Mouse (Mus musculus): Measurements from ENCODE around the gene Abi3.
A peak's percentile ranks its signal among the peaks of the same experiment; 100 is the strongest.

Gene Abi3

DNA sequence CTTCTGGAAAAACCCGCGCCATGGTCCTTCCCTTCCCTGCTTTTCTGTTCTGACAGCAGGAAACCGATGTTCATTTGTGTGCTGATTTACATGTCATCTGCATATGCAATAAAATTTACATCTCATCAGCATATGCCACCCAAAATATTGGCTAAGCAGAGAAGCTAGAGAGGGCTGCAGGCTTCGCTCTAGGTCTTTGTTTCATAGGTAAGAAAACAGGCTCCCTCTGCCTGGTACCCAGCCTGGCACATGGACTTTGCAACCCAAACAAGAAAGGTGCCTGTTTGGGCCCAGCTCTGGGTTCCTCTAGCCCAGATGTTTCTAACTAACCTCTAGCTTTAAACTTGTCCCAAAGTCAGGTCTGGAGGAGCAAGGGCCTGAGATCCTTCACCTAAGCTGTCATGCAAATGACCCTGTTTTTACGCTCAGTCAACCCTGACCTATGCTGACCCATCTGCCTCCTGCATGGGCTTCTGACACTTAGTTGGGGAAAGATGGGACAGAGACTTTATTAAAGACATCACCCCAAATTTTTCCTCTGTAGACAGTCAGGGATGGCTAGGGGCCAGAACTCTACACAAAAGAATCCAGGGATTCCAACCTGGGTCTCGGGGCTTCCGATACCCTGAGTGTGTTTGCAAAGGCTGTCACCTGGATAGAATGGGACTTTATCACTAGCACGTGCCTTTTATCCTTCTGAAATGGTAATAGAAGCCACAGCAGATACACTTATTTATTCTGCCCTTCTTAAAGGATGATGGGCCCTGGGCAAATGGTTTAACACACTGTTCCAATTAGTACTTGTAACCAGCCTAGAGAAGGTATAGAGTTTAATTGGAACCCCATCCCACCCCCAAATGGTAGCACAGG is 3.0 kb downstream of the Abi3 start:
- no peak for DNase-seq (ENCODE audit: low spot score)

DNA sequence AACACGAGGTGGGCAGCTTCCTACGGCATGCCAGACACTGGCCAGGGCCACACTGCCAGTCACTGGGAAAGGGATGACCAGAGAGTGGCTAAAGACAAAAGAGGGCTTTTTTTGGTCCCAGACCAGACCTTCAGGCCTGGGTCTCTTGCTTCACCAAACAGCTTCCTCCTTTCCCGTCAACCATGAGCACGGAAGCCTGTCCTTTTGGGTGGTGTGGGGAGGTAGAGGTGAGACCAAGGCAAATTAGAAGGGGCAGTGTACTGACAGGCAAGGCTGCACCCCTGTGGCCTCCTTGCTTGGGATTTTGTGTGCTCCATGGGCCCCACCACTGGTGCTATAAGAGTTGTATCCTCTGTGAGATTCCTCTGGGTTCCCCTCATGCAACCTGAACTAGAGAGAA is 3.7 kb downstream of the Abi3 start:
- DNase-seq (ENCODE audit: low spot score), result no peak

DNA sequence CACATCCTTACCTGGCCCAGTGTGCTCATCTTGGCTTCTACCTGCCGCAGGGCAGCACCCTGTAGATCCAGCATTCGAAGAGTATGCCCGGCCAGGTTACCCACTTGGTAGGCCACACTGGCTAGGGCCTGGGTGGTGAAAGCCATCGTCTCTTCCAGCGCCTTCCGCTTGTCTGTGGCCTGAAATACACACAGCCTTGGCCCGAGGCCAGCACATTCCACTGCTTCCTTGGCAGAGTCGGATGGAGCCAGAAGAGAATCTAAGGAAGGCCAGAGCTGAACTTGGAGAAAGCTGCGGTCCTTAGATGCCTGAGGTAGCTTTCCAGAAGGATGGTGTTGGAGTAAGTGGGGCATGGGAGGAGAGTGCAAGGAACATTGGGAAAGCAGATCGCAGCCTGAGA is 5.2 kb downstream of the Abi3 start, which contains the start of gene Gngt2:
Gene Gngt2 (plus strand): TSS at position 158 of the 400 bp plus-strand sequence.
- no peak for DNase-seq (ENCODE audit: low spot score)

DNA sequence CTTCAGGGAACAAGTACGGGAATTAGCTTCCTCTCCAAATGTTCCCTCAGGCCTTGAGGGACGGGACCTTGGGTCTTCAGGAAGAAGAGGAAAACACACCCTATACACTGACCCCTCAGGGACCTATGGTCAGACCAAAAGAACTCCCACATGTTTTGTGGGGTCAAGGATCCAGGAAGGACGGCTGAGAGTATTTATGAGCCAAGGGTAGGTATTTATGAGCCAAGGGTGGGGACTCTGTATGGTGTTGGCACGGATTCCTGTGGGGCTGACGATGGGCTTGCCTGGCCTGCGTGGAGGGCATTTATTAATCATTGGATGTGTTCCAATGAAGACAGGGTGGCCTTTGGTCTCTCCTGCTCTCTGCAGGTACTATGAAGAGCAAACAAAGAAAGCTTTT is 5.8 kb downstream of the Abi3 start:
- DNase-seq (ENCODE audit: low spot score), result no peak

DNA sequence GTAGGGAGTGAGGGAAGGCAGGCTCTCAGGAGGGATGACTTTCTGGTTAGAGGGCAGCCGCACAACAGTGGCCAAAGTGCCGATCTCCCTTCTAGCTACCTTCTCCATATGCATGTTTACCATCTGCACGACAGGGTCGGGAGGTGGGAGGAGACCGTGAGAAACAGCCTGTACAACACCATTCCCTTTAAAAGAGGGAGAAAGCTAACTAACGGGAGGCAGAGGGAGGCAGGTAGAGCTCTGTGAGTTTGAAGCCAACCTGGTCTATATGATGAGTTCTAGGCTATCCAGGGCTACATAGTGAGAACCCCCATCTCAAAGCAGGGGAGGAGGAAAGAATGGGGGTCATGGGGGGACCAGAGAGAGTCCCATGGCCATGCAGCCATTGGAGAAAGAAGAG is 6.4 kb downstream of the Abi3 start:
- DNase-seq (ENCODE audit: low spot score), result no peak

DNA sequence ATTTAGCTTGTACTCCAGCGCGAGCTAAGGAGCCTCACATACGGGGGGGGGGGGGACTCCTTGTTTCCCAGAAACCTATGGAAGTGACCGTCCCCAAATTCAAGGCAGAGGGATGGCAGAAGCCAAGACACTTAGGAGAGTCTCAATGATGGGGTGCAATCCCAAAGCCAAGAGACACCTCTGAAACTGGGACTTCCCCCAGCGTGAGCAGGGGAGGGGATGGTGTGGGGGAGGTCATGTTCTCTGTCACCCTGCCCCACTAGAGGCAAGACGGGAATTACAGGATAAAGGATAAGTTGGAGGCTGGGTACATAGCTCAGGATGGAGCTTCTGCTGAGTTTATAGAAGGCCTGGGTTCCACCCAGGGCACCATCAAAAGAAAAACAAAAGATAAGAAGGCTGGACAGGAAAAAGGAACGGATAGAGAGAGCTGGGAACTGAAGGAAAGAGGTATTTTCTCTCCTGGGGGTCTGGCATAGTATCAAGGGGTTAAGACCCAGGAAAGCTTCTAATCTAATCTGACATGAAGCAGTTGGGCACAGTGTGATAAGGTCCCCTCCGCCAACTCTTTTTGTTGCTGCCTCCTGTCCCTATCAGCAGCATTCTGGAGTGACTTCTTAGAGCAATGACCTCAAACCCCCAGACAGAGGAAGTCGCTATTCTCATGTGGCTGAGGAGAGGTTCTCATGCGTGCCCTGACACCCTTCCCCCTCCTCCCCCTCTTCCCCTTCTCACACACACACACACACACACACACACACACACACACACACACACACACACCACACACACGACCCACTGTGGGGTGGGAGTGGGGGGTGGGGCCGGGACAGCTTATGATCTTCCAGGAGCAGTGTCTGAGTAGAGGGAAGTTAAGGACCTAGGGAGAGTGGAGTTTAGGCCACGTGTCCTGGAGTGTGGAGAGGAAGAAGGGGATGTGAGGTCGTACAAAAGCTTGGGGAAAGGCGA is 7.2 kb downstream of the Abi3 start:
- DNase-seq (ENCODE audit: low spot score), result no peak

DNA sequence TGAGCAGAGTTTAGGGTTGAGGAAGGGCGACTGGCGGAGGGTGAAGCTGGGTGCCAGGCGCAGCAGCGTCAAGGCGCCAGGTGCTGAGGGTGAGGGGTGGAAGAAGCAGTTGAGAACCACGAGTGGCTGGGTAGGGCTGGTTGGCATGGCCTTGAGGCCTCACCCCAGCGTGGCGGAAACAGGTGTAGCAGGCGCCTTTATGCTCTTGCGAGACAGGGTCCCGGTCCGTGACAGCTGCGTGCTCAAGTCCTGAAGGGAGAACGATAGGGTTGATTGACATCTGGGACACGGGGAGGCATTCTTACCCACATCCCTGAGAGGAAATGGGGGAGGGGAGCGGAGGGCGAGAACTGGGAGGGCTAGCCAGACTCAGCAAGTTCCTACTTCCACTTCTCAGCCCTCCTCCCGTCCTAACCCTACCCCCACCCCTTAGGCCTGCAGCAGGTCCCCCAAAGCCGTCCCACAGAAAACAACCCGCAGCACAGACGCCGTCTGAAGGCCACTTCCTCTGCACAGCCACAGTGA is 8.1 kb downstream of the Abi3 start:
- no peak for DNase-seq (ENCODE audit: low spot score)

DNA sequence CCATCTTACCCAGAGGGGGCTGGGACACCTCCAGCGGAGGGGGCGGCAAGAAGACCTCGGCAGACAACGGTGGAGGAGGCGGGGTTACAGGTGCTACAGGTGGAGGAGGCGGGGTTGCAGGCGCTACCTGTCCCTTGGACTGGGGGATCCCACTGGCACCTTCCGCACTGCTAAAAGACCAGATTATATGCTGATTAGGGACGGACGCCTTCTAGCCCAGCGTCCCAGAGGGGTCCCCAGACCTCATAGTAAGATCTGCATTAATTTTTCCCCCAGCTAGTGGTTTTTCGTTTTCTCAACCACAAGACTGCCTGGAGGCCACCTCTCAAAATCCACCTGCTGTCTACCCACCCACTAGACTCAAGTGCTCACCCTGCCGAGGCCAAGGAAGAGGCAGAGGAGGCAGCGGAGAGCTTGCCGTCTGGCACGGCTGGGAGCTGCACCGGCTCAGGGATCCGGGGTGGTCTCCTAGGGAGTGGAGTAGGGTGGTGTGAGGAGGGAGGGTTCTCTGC is 8.6 kb downstream of the Abi3 start:
- no peak for DNase-seq (ENCODE audit: low spot score)

DNA sequence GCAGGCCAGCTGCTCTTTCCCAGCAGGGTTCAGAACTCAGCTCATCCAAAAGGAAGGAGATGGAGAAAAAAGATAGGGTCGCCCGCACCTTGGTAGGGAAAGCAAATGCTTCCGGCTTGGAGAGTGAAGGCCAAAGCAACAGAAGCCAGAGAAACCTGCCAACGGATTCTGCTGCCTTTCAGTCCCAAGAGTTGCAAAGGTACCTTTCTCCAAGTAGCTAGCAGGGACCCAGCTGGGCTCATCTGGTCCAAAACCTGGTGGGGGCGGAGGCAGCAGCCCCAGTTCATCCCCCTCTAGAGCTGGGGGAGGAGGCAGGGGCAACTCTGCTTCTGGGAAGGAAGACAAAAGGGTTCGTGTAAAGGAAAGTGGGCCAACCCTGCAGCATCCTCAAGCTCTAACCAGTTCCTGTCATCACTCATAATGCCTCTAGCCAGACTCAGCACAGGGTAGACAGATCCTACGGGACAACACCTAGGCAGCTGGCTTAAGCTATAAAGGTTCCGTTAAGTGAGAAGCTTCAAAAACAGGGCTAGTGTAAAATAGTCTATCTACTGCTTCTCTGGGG is 9.2 kb downstream of the Abi3 start:
- DNase-seq (ENCODE audit: low spot score), result no peak

DNA sequence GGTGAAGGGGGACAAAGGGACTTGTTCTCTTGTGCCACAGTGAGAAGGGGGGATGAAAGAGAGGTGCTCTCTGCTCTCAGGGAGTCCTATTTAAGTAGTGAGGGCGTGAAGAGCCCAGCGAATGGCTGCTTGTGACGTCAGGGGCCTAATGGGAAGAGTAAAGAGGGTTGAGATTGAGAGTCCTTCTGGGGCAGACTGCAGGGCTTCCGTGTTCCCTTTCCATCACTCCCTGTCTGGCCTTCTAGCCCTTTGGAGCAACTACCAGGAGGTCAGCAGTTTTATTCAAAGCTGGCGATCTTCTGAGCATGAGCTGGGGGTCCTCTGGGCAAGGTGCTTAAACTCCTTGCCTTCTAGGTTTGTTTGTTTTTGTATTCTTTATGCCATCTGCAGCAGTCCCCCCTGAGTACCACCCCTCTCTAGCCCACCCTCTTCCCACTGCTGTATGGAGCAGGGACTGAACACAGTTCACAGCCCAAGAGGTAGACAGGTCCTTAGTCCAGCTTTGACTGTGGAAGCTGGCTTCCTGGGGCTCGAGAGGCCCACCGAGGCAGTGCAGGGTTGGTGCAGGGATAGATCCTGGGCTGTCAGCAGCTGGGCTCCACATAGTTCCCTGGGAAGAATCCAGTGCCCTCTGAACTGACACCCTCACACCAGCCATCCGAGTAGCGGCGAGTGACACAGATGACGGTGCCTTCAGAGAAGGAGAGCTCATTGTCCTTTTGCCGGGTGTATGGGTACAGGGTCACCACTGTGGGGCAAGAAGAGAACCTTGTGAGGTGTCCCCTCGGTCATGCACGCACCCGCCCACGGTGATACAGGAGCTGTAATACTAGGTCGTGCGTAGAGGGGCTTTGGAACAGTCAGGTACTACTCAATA is 9.9 kb downstream of the Abi3 start:
- no peak for DNase-seq (ENCODE audit: low spot score)

DNA sequence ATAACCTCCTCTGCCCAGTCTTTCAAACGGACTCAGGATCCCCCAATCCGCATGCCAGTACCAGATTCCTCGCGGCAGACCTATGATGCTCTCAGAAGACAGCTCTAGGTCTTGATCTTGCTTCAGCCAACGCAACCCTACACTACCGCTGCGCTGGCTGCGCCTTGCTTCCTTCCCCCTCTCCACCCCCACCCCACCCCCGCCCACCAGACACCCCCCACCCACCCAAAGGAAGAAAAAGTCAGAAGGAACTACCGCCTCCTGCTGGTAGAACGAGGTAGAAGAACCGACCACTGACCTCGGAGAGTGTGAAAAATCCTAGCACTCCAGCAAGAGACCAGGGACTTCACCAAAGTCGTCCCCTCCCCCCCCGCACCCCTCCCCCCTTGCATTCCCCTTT is 10.6 kb downstream of the Abi3 start:
- DNase-seq (ENCODE audit: low spot score), result peak; percentile 61

DNA sequence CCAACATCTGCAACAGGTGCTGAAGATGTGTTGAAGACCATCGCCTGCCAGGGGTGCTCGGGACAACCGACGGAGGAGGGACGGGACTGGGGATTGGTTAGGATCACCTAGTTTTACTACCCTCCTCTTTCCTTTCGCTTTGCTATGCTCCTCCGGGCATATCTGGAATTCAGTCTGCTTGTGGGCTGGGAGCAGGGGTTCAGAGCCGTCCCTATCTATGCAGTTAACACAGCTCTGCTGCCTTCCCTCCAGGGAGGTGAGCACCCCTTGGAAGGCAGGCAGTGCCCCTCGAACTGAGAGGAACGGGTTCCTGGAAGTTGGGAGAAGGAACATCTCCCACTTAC is 11.0 kb downstream of the Abi3 start:
- DNase-seq (ENCODE audit: low spot score), result no peak

DNA sequence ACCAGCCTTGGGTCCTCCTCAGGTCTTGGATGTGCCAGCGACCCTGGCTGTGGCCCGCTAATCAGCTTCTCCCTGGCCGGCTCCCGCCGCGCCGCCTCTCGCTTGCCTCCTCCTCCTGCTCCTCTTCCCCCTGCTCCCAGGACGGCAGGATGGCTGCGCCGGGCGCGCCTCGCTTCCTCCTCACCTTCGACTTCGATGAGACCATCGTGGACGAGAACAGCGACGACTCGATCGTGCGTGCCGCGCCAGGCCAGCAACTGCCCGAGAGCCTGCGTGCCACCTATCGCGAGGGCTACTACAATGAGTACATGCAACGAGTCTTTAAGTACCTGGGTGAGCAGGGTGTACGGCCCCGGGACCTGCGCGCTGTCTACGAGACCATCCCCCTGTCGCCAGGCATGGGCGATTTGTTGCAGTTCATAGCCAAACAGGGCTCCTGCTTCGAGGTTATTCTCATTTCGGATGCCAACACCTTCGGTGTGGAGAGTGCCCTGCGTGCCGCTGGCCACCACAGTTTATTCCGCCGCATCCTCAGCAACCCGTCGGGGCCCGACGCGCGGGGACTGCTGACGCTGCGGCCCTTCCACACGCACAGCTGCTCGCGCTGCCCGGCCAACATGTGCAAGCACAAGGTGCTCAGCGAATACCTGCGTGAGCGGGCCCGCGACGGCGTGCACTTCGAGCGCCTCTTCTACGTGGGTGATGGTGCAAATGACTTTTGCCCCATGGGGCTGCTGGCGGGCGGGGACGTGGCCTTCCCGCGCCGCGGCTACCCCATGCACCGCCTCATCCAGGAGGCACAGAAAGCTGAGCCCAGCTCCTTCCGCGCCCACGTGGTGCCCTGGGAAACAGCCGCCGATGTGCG is 11.6 kb downstream of the Abi3 start:
- peak; percentile 27 for DNase-seq (ENCODE audit: low spot score)

DNA sequence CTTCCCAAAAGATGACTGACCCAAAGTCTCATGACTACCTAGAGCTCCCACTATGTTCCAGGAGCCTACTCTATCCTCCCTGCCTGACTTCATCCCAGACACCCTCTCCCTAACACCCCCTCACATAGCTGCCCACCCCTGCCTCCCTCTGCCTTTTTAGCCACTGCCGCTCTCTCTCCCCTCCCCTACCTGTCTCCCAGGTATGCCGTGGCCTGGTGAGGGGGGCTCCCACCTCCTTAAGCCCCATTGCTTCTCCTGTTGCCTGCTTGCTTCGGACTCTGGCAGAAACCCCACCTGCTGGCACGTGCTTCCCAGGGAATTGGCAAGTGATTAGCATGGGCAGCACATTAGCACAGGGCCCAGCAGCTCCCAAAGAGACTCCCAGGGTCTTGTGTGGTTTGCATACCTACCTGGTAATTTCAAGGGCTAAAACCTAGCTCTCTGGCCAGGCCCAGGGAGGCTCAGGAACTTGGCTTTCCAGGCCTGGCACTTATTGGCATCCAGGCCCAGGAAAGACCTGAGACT is 12.7 kb downstream of the Abi3 start:
- no peak for DNase-seq (ENCODE audit: low spot score)

DNA sequence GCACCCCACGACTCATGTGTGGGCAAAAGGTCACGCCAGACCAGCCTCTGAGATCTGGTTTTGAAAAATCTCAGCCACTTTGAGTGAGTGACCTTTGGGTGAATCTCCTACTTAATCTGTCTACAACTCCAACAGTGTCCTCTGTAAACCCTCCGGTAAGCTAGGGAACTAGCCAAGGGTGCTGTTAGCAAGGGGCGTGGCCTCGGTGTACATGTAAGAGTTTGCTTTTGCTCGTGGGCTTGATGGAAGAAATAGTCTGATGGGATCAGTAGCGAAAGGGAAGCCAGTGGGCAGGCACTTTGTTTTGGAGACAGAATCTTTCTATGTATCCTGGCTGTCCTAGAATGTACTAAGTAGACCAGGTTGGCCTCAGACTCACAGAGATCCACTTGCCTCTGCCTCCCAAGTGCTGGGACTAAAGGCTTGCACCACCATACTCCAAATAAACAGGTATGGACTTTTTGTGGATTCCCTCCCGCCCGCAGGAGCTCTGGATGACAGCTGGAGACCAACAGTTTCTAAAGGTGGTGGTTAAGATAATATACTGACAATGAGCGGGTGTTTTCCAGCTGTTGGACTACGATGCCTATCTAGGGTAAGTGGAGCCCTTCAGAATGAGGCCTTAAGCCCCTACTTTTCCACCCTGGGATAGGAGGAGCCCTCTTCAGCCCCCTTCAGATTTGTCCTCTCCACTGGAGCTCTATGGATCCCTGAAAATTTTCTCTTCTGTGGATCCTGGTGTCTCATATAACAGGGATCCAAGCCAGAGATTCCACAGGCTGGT is 13.9 kb downstream of the Abi3 start:
- no peak for DNase-seq (ENCODE audit: low spot score)

DNA sequence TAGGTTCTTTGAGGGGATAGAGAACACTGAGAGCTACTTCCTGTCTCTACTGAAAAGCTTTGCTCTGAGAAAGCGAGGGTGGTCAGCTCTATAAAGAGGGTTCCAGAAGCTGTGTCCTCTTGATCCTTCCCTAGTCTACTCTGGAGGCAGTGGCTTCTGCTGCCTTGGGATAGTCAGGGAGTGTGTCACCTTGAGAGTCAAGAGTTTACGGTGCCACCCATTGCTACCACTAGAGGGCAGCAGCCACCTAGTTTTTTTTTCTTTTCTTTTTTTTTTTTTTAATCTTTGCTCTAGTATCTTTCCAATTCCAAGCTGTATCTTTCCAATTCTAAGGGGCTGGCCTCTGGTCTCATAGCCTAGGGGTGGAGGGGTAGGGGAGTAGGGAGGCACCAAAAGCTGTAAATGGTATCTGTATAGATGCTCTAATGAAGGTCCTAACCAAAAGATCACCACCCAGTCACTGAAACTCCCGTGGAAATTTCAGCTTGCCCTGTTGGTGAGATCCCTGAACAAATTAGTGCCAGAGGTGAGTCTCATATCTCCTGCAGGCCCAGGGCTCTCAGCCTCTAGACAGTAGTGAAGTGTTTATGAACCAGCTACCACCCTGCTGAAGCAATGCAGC is 14.7 kb downstream of the Abi3 start:
- peak; percentile 88 for DNase-seq (ENCODE audit: low spot score)

DNA sequence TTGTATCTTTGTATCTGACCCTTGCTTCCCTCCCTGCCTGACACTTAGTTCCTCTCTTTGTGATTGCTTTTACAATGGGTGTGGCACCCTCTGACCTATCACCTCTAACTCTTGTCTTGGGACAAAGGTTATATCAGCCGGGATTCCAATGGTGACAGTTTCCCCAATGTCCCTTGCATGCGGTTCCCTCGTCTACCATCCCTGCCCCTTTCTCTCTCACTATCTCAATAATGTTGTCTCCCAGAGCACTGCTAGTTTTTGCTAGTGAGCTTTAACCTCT is 15.2 kb downstream of the Abi3 start:
- no peak for DNase-seq (ENCODE audit: low spot score)

DNA sequence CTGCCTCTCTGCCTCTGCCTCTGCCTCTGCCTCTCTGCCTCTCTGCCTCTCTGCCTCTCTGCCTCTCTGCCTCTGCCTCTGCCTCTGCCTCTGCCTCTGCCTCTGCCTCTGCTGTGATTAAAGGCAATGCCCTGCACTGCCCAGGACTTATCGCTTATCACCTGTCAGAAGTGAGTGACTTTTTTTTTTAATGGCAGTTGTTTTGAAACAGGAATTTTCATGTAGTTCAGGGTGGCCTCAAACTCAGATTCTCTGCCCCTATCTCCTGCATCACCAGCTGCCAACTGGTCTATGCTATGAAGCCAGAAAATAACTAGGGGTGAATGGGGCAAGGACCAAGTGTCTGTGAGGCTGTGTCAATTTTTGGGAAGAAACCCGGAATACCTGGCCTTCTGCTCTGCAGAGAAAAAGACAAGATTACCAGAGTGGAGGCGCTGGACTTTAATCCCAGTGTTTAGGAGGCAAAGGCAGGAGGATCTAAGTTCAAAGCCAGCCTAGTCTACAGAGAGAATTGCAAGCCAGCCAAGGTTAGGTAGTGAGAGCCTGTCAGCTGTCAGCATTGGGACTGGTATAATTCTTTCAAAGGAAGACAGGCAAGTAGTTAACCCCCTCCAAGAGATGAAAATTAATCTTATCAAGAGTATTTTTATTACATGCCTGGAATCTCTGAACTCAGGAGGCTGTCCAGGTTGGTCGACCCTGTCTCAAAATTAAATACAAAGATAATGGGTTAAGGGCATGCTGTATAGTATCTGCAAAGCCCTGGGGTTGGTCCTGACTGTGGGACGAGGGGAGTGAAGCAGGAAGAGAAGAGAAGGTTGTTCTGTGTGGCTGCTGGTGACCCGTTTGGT is 15.7 kb downstream of the Abi3 start:
- no peak for DNase-seq (ENCODE audit: low spot score)

All from retina, embryonic 14.5 days (tissue).